Mouse (Mus musculus): ENCODE results near the gene Lamc2. TPM values are rescaled to one million over a fixed set of nuclear protein-coding genes. Genes with fewer than 3 reads are reported as not detected.
A peak's percentile ranks its signal among the peaks of the same experiment; 100 is the strongest.

Lamc2 gene
- total RNA-seq, 2 experiments from 2014 or later = 8.7 to 9.3 TPM

DNA sequence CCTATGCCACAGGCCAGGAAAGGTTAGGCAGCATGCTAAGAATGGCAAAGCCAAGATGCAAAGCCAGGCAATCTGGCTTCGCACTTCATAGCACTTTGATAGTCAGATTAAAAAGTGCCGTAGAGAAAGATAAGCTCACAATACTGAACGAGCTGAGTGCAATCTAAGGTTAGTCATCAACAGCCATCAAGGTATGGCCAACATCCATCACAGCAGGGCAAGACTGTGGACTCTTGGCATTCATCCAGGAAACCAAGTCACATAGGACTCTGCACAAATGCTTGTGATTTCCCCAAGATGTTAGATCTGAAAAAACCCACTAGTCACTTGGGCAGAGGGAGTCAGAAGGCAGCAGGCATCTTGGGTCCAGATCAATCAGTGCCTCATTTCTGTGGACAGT lies 1.8 kb upstream of the Lamc2 start:
- intact Hi-C loops (cut with DNase I) = no loop called here
- DNase-seq (ENCODE audit: low spot score) = no peak

- intact Hi-C loops (cut with DNase I) = no loop called here
- DNase-seq (ENCODE audit: low spot score) = no peak
These were observed 5.5 kb downstream of the Lamc2 start for GRCm38 (mm10) chr1:153180586-153181289.

DNA sequence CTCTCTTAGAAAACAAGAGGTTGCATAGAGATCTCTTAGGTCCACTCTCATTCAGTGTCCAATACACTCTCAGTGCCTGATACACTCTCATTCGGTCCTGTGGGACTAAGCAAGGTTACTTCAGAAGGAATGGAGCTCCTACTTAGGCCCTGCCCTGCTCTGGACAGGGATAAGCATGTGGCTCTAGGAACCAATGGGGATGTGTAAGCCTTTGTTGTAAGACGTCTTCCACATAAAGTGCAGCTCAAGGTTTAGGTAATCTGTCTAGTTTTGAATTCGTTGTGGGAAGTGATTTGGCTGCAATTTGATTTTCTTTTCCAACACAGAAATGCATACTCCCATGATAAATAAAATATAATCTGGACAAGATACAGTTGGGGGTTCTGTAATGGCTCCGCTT lies 6.1 kb downstream of the Lamc2 start:
- DNase-seq (ENCODE audit: low spot score) = no peak
- intact Hi-C loops (cut with DNase I) = no loop called here

DNA sequence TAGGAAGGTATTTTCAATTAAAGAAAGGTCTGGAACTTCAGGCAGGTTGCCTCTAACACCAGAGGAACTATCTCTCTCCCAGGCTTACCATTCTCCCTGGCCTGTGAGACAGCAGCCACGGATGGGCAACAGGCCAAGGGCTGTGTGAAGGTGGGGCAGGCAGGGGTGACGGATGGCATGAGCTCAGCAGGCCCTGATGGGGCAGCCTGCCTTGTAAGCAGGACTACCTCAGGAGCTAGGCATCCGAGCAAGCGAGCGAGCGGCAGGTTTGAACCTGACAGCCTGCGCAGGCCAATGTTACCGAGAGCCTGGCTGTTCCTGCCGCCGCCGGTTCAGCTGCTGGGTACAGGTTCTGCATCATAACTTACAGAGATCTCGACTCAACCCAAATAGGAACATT lies 11.4 kb downstream of the Lamc2 start:
- DNase-seq (ENCODE audit: low spot score) = no peak
- intact Hi-C loops (cut with DNase I) = no loop called here

DNA sequence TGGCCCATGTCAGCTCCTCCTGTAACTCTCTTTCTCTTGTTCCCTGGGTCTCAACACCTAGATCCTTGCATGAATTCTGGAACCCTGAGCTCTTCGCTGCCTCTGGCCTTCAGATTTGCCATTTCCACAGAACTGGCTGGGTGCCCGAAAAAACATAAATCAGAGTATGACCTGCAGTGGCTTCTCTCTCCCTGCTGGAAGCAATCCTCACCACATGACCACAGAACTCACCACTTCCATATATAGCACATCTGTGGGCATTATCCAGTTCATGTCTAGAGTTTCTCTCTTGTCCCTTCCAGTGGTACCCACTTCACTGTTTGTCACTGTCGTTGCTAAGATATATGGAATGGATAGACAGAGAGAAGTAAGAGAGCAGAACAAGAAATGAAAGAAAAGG lies 13.0 kb downstream of the Lamc2 start:
- intact Hi-C loops (cut with DNase I) = no loop called here
- no peak for DNase-seq (ENCODE audit: low spot score)

DNA sequence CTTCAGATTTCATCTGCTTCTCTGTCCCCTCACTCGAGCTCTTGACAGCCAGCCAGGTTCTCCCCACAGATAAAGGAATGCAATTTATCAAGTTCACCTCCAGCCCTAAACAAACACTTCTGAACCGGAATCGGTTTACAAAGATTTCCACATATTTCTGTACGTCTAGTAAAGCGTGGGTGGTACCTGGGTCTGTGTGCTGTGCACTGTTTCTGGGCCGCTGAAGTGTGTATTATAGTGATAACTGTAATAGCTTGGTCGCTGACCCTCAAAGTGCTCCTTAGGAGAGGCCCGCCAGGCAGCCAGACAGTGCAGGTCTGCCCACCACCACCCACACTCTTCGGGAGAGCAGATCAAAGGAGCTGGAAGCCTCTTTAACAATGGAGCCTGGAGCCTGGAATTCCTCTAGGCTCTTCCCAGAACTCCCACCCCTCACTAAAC lies 13.9 kb downstream of the Lamc2 start:
- DNase-seq (ENCODE audit: low spot score) = no peak
- intact Hi-C loops (cut with DNase I) = no loop called here

- no peak for DNase-seq (ENCODE audit: low spot score)
- intact Hi-C loops (cut with DNase I) = no loop called here
These were observed 15.2 kb downstream of the Lamc2 start for GRCm38 (mm10) chr1:153171011-153171410.

GRCm38 (mm10) chr1:153168293-153168692 lies 18.0 kb downstream of the Lamc2 start:
- intact Hi-C loops (cut with DNase I) = no loop called here
- DNase-seq (ENCODE audit: low spot score) = no peak

GRCm38 (mm10) chr1:153163831-153164230 lies 22.4 kb downstream of the Lamc2 start:
- intact Hi-C loops (cut with DNase I) = no loop called here
- DNase-seq (ENCODE audit: low spot score) = no peak

DNA sequence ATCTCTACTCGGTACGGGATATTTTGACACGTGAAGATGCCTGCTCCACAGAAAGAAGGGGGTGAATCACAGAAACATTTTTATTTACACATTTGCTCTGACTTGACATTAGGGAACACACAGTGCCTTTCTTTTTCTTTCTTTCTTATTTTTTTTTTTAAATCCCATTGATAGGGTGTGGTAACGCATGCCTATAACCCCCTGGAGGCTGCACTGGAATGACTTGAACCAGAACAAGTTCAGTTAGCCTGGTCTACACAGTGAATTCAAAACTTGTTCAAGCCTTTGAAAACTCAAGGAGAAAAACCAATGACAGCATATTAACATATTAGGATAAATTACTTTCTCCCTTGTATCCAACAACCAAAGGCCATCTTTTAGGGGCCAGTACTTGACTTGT lies 27.1 kb downstream of the Lamc2 start:
- no peak for DNase-seq (ENCODE audit: low spot score)
- intact Hi-C loops (cut with DNase I) = no loop called here

DNA sequence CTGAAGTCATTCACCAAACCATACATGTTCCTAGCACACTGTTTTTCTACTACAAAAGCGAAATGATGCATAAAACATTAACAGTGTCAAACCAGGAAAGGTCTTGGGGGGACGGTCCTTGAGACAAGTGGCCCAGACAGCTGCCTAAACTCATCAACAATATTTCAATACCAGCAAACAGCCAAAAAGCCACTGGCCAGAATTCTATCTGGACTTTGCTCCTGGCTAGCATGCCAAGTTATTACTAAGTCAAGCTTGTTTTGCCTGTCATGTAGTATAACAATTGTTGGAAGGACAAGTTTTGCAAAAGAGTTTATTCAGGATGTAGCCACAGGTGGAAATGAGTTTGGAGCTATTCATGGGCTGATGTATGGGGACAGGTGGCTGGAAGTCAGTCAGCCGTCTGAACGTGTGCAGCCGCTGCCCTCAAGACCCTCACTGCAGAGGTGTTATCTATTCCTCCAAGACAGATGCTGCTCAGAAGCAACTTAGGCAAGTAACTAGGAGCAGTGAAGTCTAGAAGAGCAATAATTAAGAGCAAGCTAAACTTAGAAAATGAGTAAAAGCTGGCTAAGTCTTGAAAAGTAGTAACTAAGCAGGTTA lies 29.1 kb downstream of the Lamc2 start:
- DNase-seq (ENCODE audit: low spot score) = peak; percentile 47
- intact Hi-C loops (cut with DNase I) = no loop called here

DNA sequence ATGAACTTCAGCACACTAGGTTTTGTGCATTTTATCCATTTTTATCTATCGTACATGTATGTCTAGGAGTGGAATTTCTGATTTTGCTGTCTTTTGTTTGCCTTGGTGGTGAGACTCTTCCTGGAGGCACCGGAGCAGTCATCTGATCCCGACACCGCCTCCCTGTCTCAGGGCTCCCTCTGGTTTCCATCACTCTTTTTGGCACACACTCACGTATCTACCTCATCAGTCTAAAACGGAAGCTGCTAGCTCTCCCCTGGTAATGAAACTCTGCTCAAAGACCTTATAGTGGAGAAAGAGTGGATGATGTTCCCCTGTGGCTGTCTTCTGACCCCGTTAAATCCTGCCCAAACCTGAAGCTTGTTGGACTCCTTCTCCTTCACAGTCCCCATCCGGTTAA lies 30.9 kb downstream of the Lamc2 start:
- intact Hi-C loops (cut with DNase I) = no loop called here
- peak; percentile 31 for DNase-seq (ENCODE audit: low spot score)

GRCm38 (mm10) chr1:153153619-153154137 lies 32.6 kb downstream of the Lamc2 start:
- intact Hi-C loops (cut with DNase I) = no loop called here
- no peak for DNase-seq (ENCODE audit: low spot score)

- no peak for DNase-seq (ENCODE audit: low spot score)
- intact Hi-C loops (cut with DNase I) = no loop called here
These were observed 33.7 kb downstream of the Lamc2 start for GRCm38 (mm10) chr1:153152594-153152993.

DNA sequence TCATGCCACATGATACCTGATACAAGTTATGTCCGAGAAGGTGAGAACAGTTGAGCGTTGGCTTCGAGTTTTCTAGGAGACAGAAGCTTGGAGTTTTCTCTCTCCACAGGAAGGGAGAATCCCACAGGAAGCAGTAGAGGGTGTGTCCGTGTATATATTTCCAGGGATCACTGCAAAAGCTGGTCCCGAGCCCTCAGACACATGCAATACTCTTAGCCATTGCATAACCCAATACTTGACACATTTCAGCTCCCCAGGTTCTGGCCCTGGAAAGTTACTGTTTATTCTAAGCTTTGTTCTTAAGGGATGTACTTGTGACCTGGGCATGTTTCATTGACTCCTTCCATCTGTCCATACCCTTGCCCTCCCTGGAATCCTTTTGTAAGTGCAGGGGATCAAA lies 40.5 kb downstream of the Lamc2 start:
- DNase-seq (ENCODE audit: low spot score) = no peak
- intact Hi-C loops (cut with DNase I) = no loop called here

- intact Hi-C loops (cut with DNase I) = no loop called here
These were observed 42.2 kb downstream of the Lamc2 start for GRCm38 (mm10) chr1:153144021-153144420.

GRCm38 (mm10) chr1:153140747-153141228 lies 45.5 kb downstream of the Lamc2 start:
- no peak for DNase-seq (ENCODE audit: low spot score)
- intact Hi-C loops (cut with DNase I) = no loop called here

More at GRCm38 (mm10) chr1:153144021-153144420, 42.2 kb downstream of the Lamc2 start:
- no peak for DNase-seq (ENCODE audit: low spot score)

GRCm38 (mm10) chr1:153140265-153140664 lies 46.0 kb downstream of the Lamc2 start:
- intact Hi-C loops (cut with DNase I) = no loop called here
- no peak for DNase-seq (ENCODE audit: low spot score)

- intact Hi-C loops (cut with DNase I) = no loop called here
- DNase-seq (ENCODE audit: low spot score) = no peak
These were observed 46.6 kb downstream of the Lamc2 start for GRCm38 (mm10) chr1:153139635-153140034.

DNA sequence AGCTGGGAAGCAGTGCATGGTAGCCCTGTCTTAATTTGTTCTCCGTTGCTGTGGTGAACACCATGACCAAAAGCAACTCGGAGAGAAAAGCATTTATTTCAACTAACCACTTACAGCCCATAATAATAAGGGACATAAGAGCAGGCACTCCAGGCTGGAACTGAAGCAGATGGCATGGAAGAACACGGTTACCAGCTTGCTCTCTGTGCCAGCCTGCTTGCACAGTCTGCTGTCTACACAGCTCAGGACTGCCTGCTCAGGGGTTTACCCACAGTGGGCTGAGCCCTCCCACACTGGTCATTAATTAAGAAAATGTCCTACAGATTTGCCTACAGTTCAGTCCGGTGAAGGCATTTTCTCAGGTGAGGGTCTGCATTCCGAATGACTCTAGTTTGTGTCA lies 47.8 kb downstream of the Lamc2 start:
- no peak for DNase-seq (ENCODE audit: low spot score)
- intact Hi-C loops (cut with DNase I) = no loop called here

- intact Hi-C loops (cut with DNase I) = no loop called here
- DNase-seq (ENCODE audit: low spot score) = peak; percentile 41
These were observed 49.6 kb downstream of the Lamc2 start for GRCm38 (mm10) chr1:153136647-153137046.

Measured in heart, postnatal 25 days (tissue).